Mouse (Mus musculus) hindbrain, embryonic 13.5 days (tissue): Measurements from ENCODE around the gene Rps3a1. TPM values are rescaled to one million over a fixed set of nuclear protein-coding genes. Genes with fewer than 3 reads are reported as not detected.
"Not testable (repeated sequence)": the region's sequence is repeated elsewhere in the genome, so short reads cannot be mapped to it uniquely, and the experiment has no call there.

ENCODE experiments used
- ATAC-seq: fragments of 200-750 bp; cut with Nextera tagmentation; 2 replicates; pipeline ENCODE4 v1.8.0; 2017; ENCODE audit warnings: moderate TSS enrichment; ENCODE audit not compliant: low FRiP score
- H3K27ac ChIP-seq: fragments of 300-500 bp; sonication (generic); 2 replicates; pipeline ENCODE4 v1.5.1; 2015; ENCODE audit warnings: inconsistent platforms, mild to moderate bottlenecking, moderate library complexity
- H3K27me3 ChIP-seq: fragments of 300-500 bp; sonication (generic); 2 replicates; pipeline ENCODE4 v1.6.1; 2015; ENCODE audit warnings: mild to moderate bottlenecking, inconsistent platforms
- H3K36me3 ChIP-seq: fragments of 300-500 bp; sonication (generic); 2 replicates; pipeline ENCODE4 v1.6.1; 2015; ENCODE audit warnings: mild to moderate bottlenecking, inconsistent platforms
- H3K4me1 ChIP-seq: fragments of 300-500 bp; sonication (generic); replicated peaks from 2 replicates; pipeline ENCODE4 v1.6.1; 2015; ENCODE audit warnings: inconsistent platforms
- H3K4me2 ChIP-seq: fragments of 300-500 bp; sonication (generic); 2 replicates; pipeline ENCODE4 v1.6.1; 2015; ENCODE audit warnings: inconsistent platforms, mild to moderate bottlenecking, moderate library complexity
- H3K4me3 ChIP-seq: fragments of 300-500 bp; sonication (generic); 2 replicates; pipeline ENCODE4 v1.5.1; 2015; ENCODE audit warnings: mild to moderate bottlenecking, inconsistent platforms
- H3K9ac ChIP-seq: fragments of 300-500 bp; sonication (generic); 2 replicates; pipeline ENCODE4 v1.6.1; 2015; ENCODE audit warnings: mild to moderate bottlenecking, inconsistent platforms
- H3K9me3 ChIP-seq: fragments of 300-500 bp; sonication (generic); 2 replicates; pipeline ENCODE4 v1.6.1; 2016; ENCODE audit warnings: inconsistent platforms
- WGBS: fragments of 180-500 bp; shearing (Covaris S2); methylation state at CpG from one replicate; pipeline ENCODE4 v1.1.7; 2015; 5-methylcytosine and 5-hydroxymethylcytosine counted together
- polyA plus RNA-seq: library from polyadenylated mRNA; unstranded; fragments of >200 nt; fragmentation: Nextera tagmentation; extraction: Ambion mirVana; gene quantifications from 2 replicates; pipeline ENCODE4 v1.2.1, GENCODE M21; 2015

Rps3a1 gene
- polyA plus RNA-seq, 1 experiment from 2014 or later: 729 TPM

- ATAC-seq: no peak
- H3K4me2 ChIP-seq: no peak overlapping the region
- H3K9me3 ChIP-seq: no peaks in the 10 kb centered on the region
- 0 out of 2 replicates have a peak, but pooled peaks cover 7% of the 10 kb centered on the region for H3K4me1 ChIP-seq
- no peak overlapping the region for H3K4me3 ChIP-seq
- H3K36me3 ChIP-seq: peaks cover 4% of the 10 kb centered on the region; the same call in 1 of the 2 replicates
- WGBS: 26% methylated on average over 10 of the region's 10 CpGs
- no peak overlapping the region for H3K27ac ChIP-seq
- no peaks in the 10 kb centered on the region for H3K27me3 ChIP-seq
- no peak overlapping the region for H3K9ac ChIP-seq
These were observed 32.4 kb downstream of the Rps3a1 start for GRCm38 (mm10) chr3:86110077-86110476.

GRCm38 (mm10) chr3:86109099-86109498, 33.4 kb downstream of the Rps3a1 start:
- H3K27me3 ChIP-seq: no peaks in the 10 kb centered on the region
- no peak overlapping the region for H3K4me3 ChIP-seq
- H3K9me3 ChIP-seq: no peaks in the 10 kb centered on the region
- peaks cover 4% of the 10 kb centered on the region; the same call in 1 of the 2 replicates for H3K36me3 ChIP-seq
- H3K4me1 ChIP-seq: 0 out of 2 replicates have a peak, but pooled peaks cover 7% of the 10 kb centered on the region
- ATAC-seq: no peak
- no peak overlapping the region for H3K9ac ChIP-seq
- H3K4me2 ChIP-seq: no peak overlapping the region
- H3K27ac ChIP-seq: no peak overlapping the region
- WGBS: 96% methylated on average over 7 of the region's 7 CpGs

DNA sequence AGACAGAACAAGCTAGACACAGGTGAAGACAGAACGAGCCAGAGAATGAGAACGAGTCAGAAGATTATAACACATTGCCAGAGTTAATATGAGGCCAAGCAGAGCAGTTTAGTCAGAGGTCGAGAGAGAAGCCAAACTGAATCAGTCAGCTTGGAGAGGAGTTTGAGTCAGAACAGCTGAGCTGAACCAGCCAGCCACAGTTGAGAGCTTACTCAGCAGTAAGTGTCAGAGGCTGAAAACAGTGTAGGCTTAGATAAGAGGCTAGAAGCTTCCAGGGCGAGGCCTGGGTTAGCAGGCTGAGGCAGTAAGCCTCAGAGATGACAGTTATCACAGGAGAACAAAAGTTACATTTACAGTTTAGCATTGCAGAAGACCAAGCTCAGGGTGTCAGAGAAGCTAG, 33.9 kb downstream of the Rps3a1 start:
- no peak overlapping the region for H3K4me2 ChIP-seq
- 86% methylated on average over 4 of the region's 4 CpGs for WGBS
- 0 out of 2 replicates have a peak, but pooled peaks cover 7% of the 10 kb centered on the region for H3K4me1 ChIP-seq
- no peak overlapping the region for H3K4me3 ChIP-seq
- H3K9ac ChIP-seq: no peak overlapping the region
- ATAC-seq: no peak
- H3K27ac ChIP-seq: no peak overlapping the region
- H3K27me3 ChIP-seq: no peaks in the 10 kb centered on the region
- no peaks in the 10 kb centered on the region for H3K9me3 ChIP-seq
- H3K36me3 ChIP-seq: peaks cover 4% of the 10 kb centered on the region; the same call in 1 of the 2 replicates

- Histone ChIP-seq H3K4me3 (no peak overlapping the region), H3K4me2 (no peak overlapping the region), H3K9me3 (no peaks in the 10 kb centered on the region), H3K27me3 (no peaks in the 10 kb centered on the region), H3K4me1 (0 out of 2 replicates have a peak, but pooled peaks cover 5% of the 10 kb centered on the region), H3K27ac (no peak overlapping the region), H3K36me3 (0 out of 2 replicates have a peak, but pooled peaks cover under 1% of the 10 kb centered on the region), H3K9ac (no peak overlapping the region)
- ATAC-seq: no peak
- WGBS: 76% methylated on average over 8 of the region's 8 CpGs
These were observed 34.6 kb downstream of the Rps3a1 start for GRCm38 (mm10) chr3:86107637-86108539.

- no peak for ATAC-seq
- WGBS: 94% methylated on average over 8 of the region's 8 CpGs
- Histone ChIP-seq H3K4me1 (0 out of 2 replicates have a peak, but pooled peaks cover 4% of the 10 kb centered on the region), H3K27ac (no peak overlapping the region), H3K4me3 (no peak overlapping the region), H3K9me3 (no peaks in the 10 kb centered on the region), H3K27me3 (no peaks in the 10 kb centered on the region), H3K9ac (no peak overlapping the region), H3K36me3 (no peaks in the 10 kb centered on the region), H3K4me2 (no peak overlapping the region)
These were observed 36.3 kb downstream of the Rps3a1 start for GRCm38 (mm10) chr3:86106086-86106632.

DNA sequence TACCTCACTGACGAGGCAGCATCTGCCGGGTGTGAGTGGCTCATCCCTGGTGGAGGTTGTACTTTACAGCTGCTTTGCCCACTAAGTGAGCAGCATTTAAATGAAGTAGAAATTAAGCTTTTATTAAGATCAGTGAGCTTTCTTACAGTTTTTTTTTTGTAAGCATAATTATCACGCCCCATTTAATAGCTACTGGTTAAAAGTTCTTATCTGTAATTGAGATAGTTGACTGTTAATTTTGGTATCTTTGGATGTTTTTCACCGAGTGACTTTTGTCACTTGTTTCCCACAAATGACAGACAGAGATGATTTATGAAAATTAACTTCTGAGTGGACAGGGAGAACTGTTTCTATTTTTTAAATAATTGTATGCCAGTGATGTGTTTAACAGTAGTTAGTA, 37.6 kb downstream of the Rps3a1 start:
- no peak for ATAC-seq

GRCm38 (mm10) chr3:86104433-86104832, 38.1 kb downstream of the Rps3a1 start:
- not testable (repeated sequence) for H3K4me3 ChIP-seq, H3K36me3 ChIP-seq, ATAC-seq, H3K9ac ChIP-seq, H3K27me3 ChIP-seq, H3K27ac ChIP-seq, H3K4me1 ChIP-seq, H3K4me2 ChIP-seq, H3K9me3 ChIP-seq
- WGBS: 95% methylated on average over 7 of the region's 7 CpGs

More for the DNA sequence above, 37.6 kb downstream of the Rps3a1 start:
- Histone ChIP-seq H3K36me3 (no peaks in the 10 kb centered on the region), H3K9ac (no peak overlapping the region), H3K27ac (no peak overlapping the region), H3K4me2 (no peak overlapping the region), H3K9me3 (no peaks in the 10 kb centered on the region), H3K27me3 (no peaks in the 10 kb centered on the region), H3K4me3 (no peak overlapping the region), H3K4me1 (0 out of 2 replicates have a peak, but pooled peaks cover 4% of the 10 kb centered on the region)
- WGBS: 85% methylated on average over 4 of the region's 4 CpGs

DNA sequence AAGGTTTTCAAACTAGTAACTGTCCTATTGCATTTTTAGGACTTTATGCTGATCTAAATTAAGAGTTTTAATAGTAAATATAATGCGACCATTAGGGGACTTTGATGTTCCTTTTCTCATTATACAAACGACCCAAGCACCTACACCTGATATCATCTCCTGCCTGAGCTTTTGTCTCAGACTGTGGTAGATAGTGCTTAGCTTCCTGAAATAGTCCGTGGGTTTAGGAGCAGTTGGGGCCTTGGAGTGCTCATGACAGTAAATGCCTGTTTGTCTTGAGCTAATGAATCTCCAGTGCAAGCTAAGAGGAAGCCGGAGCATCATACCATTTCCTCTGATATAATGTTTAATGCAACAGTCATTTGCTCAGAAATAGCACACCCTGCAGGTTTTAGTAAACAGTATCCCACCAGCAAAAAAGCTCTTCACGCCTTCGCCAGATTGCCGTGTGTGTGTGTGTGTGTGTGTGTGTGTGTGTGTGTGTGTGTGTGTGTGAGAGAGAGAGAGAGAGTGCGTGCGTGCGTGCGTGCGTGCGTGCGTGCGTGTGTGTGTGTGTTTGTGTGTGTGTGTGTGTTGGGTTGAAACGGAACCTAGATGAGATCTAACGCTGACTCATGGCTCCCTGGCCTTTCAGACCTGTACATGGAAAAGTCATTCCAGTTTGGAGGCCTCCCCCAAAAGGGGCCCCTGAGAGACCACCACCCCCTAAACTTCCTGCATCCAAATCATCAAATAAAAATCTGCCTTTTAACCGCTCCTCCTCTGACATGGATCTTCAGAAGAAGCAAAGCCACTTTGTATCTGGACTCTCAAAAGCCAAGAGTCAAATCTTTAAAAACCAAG, 38.8 kb downstream of the Rps3a1 start:
- H3K4me3 ChIP-seq: no peak overlapping the region

DNA sequence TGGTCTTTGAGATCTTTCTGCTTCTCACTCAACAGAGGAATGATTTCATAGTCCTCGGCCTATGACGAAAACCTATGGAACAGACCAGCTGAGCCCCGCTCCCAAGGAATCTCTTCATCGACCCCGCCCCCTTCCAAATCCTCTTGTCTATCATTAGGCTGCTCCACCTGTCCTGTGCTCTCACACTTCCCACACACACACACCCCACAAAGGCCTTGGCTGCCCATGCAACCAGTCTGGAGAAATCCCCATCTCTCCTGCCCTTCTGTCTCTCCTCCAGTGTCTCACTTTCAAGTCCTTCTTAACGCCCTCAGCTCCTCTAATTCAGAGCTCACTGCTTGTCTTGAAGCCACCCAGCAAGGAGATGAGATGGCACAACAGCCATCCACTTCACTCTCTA, 40.5 kb downstream of the Rps3a1 start:
- 0 out of 2 replicates have a peak, but pooled peaks cover 2% of the 10 kb centered on the region for H3K36me3 ChIP-seq
- no peak overlapping the region for H3K4me3 ChIP-seq
- no peaks in the 10 kb centered on the region for H3K9me3 ChIP-seq
- H3K27me3 ChIP-seq: no peaks in the 10 kb centered on the region
- no peak overlapping the region for H3K4me2 ChIP-seq
- WGBS: 86% methylated on average over 6 of the region's 6 CpGs
- H3K4me1 ChIP-seq: no peaks in the 10 kb centered on the region
- no peak overlapping the region for H3K9ac ChIP-seq
- ATAC-seq: no peak
- H3K27ac ChIP-seq: no peak overlapping the region

More for the DNA sequence above, 38.8 kb downstream of the Rps3a1 start:
- WGBS: 83% methylated on average over 15 of the region's 18 CpGs
- Histone ChIP-seq H3K9me3 (no peaks in the 10 kb centered on the region), H3K9ac (no peak overlapping the region), H3K36me3 (0 out of 2 replicates have a peak, but pooled peaks cover 2% of the 10 kb centered on the region), H3K27me3 (no peaks in the 10 kb centered on the region), H3K4me2 (no peak overlapping the region), H3K27ac (no peak overlapping the region), H3K4me1 (0 out of 2 replicates have a peak, but pooled peaks cover 4% of the 10 kb centered on the region)
- no peak for ATAC-seq

DNA sequence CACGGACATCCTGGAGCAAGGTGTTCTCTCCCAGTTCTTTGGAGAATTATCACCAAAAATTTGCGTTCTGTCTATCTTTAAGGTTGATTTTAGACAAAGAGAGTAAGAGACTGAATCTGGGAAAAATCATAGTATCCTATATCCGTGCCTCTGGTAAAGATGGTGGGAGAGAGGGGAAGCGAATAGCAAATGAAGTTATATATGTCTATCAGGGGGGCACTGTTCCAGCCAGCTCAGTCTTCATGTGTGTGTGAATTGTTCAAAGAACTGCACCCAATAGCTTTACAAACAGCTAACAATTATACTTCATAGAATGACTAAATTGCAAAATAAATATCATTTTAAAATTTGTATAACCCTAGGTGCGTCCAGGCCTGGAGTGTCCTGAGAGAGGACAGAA, 48.6 kb downstream of the Rps3a1 start:
- H3K9ac ChIP-seq: no peak overlapping the region
- no peak for ATAC-seq
- H3K9me3 ChIP-seq: no peaks in the 10 kb centered on the region; the same call in 1 of the 2 replicates
- H3K27ac ChIP-seq: peak overlapping the region; percentile 73
- no peak overlapping the region for H3K4me3 ChIP-seq
- H3K27me3 ChIP-seq: no peaks in the 10 kb centered on the region
- peaks cover 16% of the 10 kb centered on the region for H3K4me1 ChIP-seq
- no peaks in the 10 kb centered on the region for H3K36me3 ChIP-seq
- 72% methylated on average over 5 of the region's 5 CpGs for WGBS
- H3K4me2 ChIP-seq: no peak overlapping the region

- H3K27me3 ChIP-seq: no peaks in the 10 kb centered on the region
- 0 out of 2 replicates have a peak overlapping the region, but pooled peaks have one; percentile 19 for H3K9ac ChIP-seq
- H3K4me2 ChIP-seq: no peak overlapping the region
- H3K36me3 ChIP-seq: no peaks in the 10 kb centered on the region
- 31% methylated on average over 6 of the region's 6 CpGs for WGBS
- H3K4me1 ChIP-seq: peaks cover 16% of the 10 kb centered on the region
- H3K27ac ChIP-seq: peak overlapping the region; percentile 78
- ATAC-seq: peak; percentile 59; the same call in 1 of the 2 replicates
- H3K9me3 ChIP-seq: no peaks in the 10 kb centered on the region; the same call in 1 of the 2 replicates
- H3K4me3 ChIP-seq: no peak overlapping the region
These were observed 49.2 kb downstream of the Rps3a1 start for GRCm38 (mm10) chr3:86093213-86093845.
